Comparison of ENCODE assay signal across 13 mouse cellular contexts in the genomic region with DNA sequence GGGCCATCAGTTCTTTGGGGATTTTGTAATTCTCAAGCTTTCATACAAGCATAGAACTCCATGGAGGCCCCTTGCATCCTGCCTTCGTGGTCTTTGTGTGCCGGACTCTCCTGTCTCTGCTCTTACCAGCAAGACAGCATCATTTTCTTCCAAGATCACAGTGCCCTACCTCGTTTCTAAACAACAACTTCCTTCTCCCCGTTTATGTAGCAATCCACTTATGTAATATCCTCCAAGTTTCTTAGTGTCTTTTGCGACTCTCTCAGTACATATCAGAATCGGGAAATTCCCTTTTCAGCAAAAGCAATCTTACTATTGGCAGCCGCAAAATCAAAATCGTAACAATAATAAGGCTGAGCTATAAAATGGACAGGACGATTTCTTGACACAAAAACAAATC.
"Had no signal": no experiment of that assay in that cellular context is flagged by ENCODE, and none has a peak within 500 bp of the region (broad histone marks: within the 10 kb centered on the region; RNA-seq: fewer than 3 reads in every experiment).

No protein-coding gene starts in this region.

- DNase-seq: lung, adult 18-20 months; lung, embryonic 14.5 days; lung, postnatal 10 days; lung, postnatal 4 days; midbrain, embryonic 14.5 days; right cerebral cortex, postnatal 14 days; thymus, adult 18-20 months; thymus, postnatal 14 days; thymus, postnatal 36 days had no signal

- H3K36me3 ChIP-seq: liver, embryonic 15.5 days; midbrain, embryonic 10.5 days; midbrain, embryonic 12.5 days; neural tube, embryonic 12.5 days had no signal

- H3K27ac ChIP-seq: liver, embryonic 15.5 days; midbrain, embryonic 10.5 days; midbrain, embryonic 12.5 days; neural tube, embryonic 12.5 days had no signal

- H3K27me3 ChIP-seq: liver, embryonic 15.5 days had no signal

- H3K9me3 ChIP-seq: liver, embryonic 15.5 days; midbrain, embryonic 10.5 days; midbrain, embryonic 12.5 days; neural tube, embryonic 12.5 days had no signal

- H3K4me2 ChIP-seq: liver, embryonic 15.5 days; lung, embryonic 14.5 days; midbrain, embryonic 12.5 days; neural tube, embryonic 12.5 days had no signal

- H3K9ac ChIP-seq: liver, embryonic 15.5 days; lung, embryonic 14.5 days; midbrain, embryonic 12.5 days; neural tube, embryonic 12.5 days had no signal

- H3K4me3 ChIP-seq: liver, embryonic 15.5 days; midbrain, embryonic 10.5 days; midbrain, embryonic 12.5 days; neural tube, embryonic 12.5 days had no signal

- H3K4me1 ChIP-seq: liver, embryonic 15.5 days had no signal
